Mouse (Mus musculus) ES-Bruce4 (cell line): ENCODE results near the gene Camta1. TPM values are rescaled to one million over a fixed set of nuclear protein-coding genes. Genes with fewer than 3 reads are reported as not detected.

Experiments used
- H3K27ac ChIP-seq: 2 replicates; pipeline ENCODE4 v1.5.1; 2012; ENCODE audit warnings: low read length, inconsistent platforms; ENCODE audit not compliant: insufficient read depth
- H3K27me3 ChIP-seq: 2 replicates; pipeline ENCODE4 v1.6.1; 2012; ENCODE audit warnings: mild to moderate bottlenecking, low read length, inconsistent platforms; ENCODE audit not compliant: control insufficient read depth, poor library complexity, insufficient read depth, severe bottlenecking
- H3K36me3 ChIP-seq: 2 replicates; pipeline ENCODE4 v1.6.1; 2012; ENCODE audit warnings: inconsistent platforms, mild to moderate bottlenecking, low read length, moderate library complexity; ENCODE audit not compliant: control insufficient read depth, poor library complexity, insufficient read depth, severe bottlenecking
- H3K4me1 ChIP-seq: one replicate; pipeline ENCODE4 v1.8.1; 2011; ENCODE audit warnings: low read length; ENCODE audit not compliant: control insufficient read depth, insufficient read depth
- H3K4me3 ChIP-seq: 2 replicates; pipeline ENCODE4 v1.5.1; 2011; ENCODE audit warnings: low read depth, mild to moderate bottlenecking, low read length
- H3K9ac ChIP-seq: 2 replicates; pipeline ENCODE4 v1.6.1; 2012; ENCODE audit warnings: low read depth, mild to moderate bottlenecking, inconsistent platforms; ENCODE audit not compliant: poor library complexity, severe bottlenecking
- H3K9me3 ChIP-seq: replicated peaks from 2 replicates; pipeline ENCODE4 v1.6.1; 2012; ENCODE audit warnings: mild to moderate bottlenecking, low read length, inconsistent platforms; ENCODE audit not compliant: control insufficient read depth, poor library complexity, insufficient read depth, severe bottlenecking
- CTCF ChIP-seq: IDR thresholded peaks from one replicate; pipeline ENCODE4 v1.8.1; 2011; ENCODE audit warnings: low read depth, low read length
- EP300 ChIP-seq: IDR thresholded peaks from 2 replicates; pipeline ENCODE4 v1.6.1; 2011; ENCODE audit warnings: low read depth, low read length; ENCODE audit not compliant: insufficient read depth
- POLR2A ChIP-seq: IDR thresholded peaks from one replicate; pipeline ENCODE4 v1.8.1; 2011; ENCODE audit warnings: low read length; ENCODE audit not compliant: insufficient read depth
- polyA plus RNA-seq: library from polyadenylated mRNA; stranded (reverse); fragments of >200 nt; gene quantifications from 2 replicates; pipeline ENCODE4 v1.2.4, GENCODE M21; 2011; ENCODE audit warnings: low read depth; ENCODE audit not compliant: missing spikeins, insufficient read depth, insufficient read length

The Camta1 gene
- polyA plus RNA-seq, 1 experiment, result 85.3 TPM

GRCm38 (mm10) chr4:151694047-151694446, 167.6 kb downstream of the Camta1 start:
- no peaks in the 10 kb centered on the region for H3K4me1 ChIP-seq
- H3K4me3 ChIP-seq, result no peak overlapping the region
- no peak overlapping the region for H3K9ac ChIP-seq
- TF ChIP-seq EP300, result no peak
- peak; percentile 85 for TF ChIP-seq CTCF
- H3K9me3 ChIP-seq, result no peaks in the 10 kb centered on the region
- no peaks in the 10 kb centered on the region for H3K27me3 ChIP-seq
- no peak overlapping the region for H3K27ac ChIP-seq
- H3K36me3 ChIP-seq, result no peaks in the 10 kb centered on the region

- no peak overlapping the region for H3K9ac ChIP-seq
- no peaks in the 10 kb centered on the region for H3K9me3 ChIP-seq
- H3K4me1 ChIP-seq, result no peaks in the 10 kb centered on the region
- no peaks in the 10 kb centered on the region for H3K36me3 ChIP-seq
- no peak overlapping the region for H3K27ac ChIP-seq
- H3K27me3 ChIP-seq, result no peaks in the 10 kb centered on the region
- H3K4me3 ChIP-seq, result no peak overlapping the region
- no peak for TF ChIP-seq EP300
- no peak for TF ChIP-seq CTCF
- no peak for TF ChIP-seq POLR2A
These were observed 171.6 kb downstream of the Camta1 start for GRCm38 (mm10) chr4:151690041-151690440.

- Histone ChIP-seq H3K36me3 (no peaks in the 10 kb centered on the region), H3K27ac (no peak overlapping the region), H3K27me3 (no peaks in the 10 kb centered on the region), H3K4me1 (no peaks in the 10 kb centered on the region), H3K9ac (no peak overlapping the region), H3K4me3 (no peak overlapping the region), H3K9me3 (no peaks in the 10 kb centered on the region)
- TF ChIP-seq EP300 (no peak), CTCF (no peak), POLR2A (no peak)
These were observed 173.5 kb downstream of the Camta1 start for GRCm38 (mm10) chr4:151688206-151688605.

- H3K36me3 ChIP-seq, result no peaks in the 10 kb centered on the region
- H3K9me3 ChIP-seq, result no peaks in the 10 kb centered on the region
- H3K27ac ChIP-seq, result no peak overlapping the region
- H3K4me3 ChIP-seq, result no peak overlapping the region
- H3K9ac ChIP-seq, result no peak overlapping the region
- no peaks in the 10 kb centered on the region for H3K27me3 ChIP-seq
- TF ChIP-seq CTCF (no peak), POLR2A (no peak), EP300 (no peak)
- H3K4me1 ChIP-seq, result no peaks in the 10 kb centered on the region
These were observed 177.1 kb downstream of the Camta1 start for GRCm38 (mm10) chr4:151684596-151684995.

DNA sequence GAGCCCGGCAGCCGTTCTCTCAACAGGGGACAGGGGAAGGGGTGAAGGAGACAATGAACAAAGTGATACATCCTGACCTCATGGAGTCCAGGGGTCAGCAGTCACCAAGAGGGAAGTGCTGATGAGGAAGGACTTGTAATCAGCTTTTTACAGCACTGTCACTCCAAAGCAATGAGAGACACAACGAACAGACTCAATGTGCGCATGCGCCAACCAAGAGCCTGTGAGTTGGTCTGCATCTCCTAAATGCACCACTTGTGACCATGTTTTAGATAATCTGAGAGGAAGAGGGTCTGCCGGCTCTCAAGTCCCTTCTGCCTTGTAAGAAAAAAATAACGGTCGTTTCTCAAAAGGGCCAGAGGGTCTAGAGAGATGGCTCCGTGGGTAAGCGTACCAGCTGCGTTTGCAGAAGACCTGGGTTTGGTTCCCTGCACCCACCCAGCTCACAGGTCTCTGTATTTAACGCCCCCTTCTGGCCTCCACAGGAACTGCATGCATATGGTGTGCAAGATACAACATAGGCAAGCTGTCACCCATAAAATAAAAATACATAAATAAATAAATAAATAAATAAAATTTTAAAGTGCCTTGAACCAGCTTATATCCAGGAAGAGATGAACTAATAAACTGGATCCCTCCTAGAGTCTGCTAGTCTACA, 178.7 kb downstream of the Camta1 start:
- Histone ChIP-seq H3K27me3 (no peaks in the 10 kb centered on the region), H3K36me3 (no peaks in the 10 kb centered on the region), H3K27ac (no peak overlapping the region), H3K9me3 (no peaks in the 10 kb centered on the region), H3K9ac (no peak overlapping the region), H3K4me1 (no peaks in the 10 kb centered on the region), H3K4me3 (no peak overlapping the region)
- TF ChIP-seq CTCF (peak; percentile 18), EP300 (no peak)

DNA sequence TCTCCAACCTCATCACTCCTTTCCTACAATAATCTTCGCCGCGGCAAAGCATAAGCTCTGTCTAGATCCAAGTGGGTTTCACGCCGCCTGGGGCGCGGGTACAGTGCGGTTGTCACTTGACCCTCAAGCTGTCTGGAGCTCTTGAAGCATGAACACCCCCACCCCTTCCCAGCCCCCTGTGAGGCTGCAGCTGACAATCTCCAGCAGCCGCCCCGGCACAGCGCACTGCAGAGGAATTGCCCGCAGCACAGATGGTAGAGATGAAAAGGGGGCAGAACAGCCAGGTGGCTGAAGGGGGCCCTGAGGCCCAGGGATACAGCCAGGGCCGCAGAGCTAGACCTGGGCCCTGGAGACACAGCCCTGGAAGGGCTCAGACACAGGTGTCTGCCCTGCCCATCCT, 189.2 kb downstream of the Camta1 start:
- H3K9me3 ChIP-seq, result no peaks in the 10 kb centered on the region
- H3K9ac ChIP-seq, result no peak overlapping the region
- no peak overlapping the region for H3K4me3 ChIP-seq
- no peaks in the 10 kb centered on the region for H3K36me3 ChIP-seq
- H3K27ac ChIP-seq, result no peak overlapping the region; the same call in 1 of the 2 replicates
- peaks cover 3% of the 10 kb centered on the region for H3K4me1 ChIP-seq
- no peaks in the 10 kb centered on the region for H3K27me3 ChIP-seq
- no peak for TF ChIP-seq CTCF
- no peak for TF ChIP-seq POLR2A
- TF ChIP-seq EP300, result no peak
